Mouse (Mus musculus): ENCODE measurements around the gene Slc45a3.

Gene Slc45a3

GRCm38 (mm10) chr1:131964580-131964979, 1.8 kb downstream of the Slc45a3 start:
- no peak for DNase-seq (ENCODE audit: low read depth, low spot score)

GRCm38 (mm10) chr1:131965818-131966217, 3.1 kb downstream of the Slc45a3 start:
- DNase-seq (ENCODE audit: low read depth, low spot score), result no peak

- DNase-seq (ENCODE audit: low read depth, low spot score), result no peak
Measured at GRCm38 (mm10) chr1:131967336-131967735, 4.6 kb downstream of the Slc45a3 start.

- DNase-seq (ENCODE audit: low read depth, low spot score), result no peak
Measured at GRCm38 (mm10) chr1:131968556-131968955, 5.8 kb downstream of the Slc45a3 start.

- DNase-seq (ENCODE audit: low read depth, low spot score), result no peak
Measured at GRCm38 (mm10) chr1:131968983-131969382, 6.2 kb downstream of the Slc45a3 start.

- no peak for DNase-seq (ENCODE audit: low read depth, low spot score)
Measured at GRCm38 (mm10) chr1:131969825-131970224, 7.1 kb downstream of the Slc45a3 start.

- no peak for DNase-seq (ENCODE audit: low read depth, low spot score)
Measured at GRCm38 (mm10) chr1:131970322-131970660, 7.5 kb downstream of the Slc45a3 start.

GRCm38 (mm10) chr1:131970661-131971520, 8.1 kb downstream of the Slc45a3 start:
- peak; percentile 82 for DNase-seq (ENCODE audit: low read depth, low spot score)

GRCm38 (mm10) chr1:131971771-131972497, 9.2 kb downstream of the Slc45a3 start:
- DNase-seq (ENCODE audit: low read depth, low spot score), result peak; percentile 65

GRCm38 (mm10) chr1:131972498-131973334, 9.9 kb downstream of the Slc45a3 start:
- DNase-seq (ENCODE audit: low read depth, low spot score), result no peak

GRCm38 (mm10) chr1:131973991-131974390, 11.2 kb downstream of the Slc45a3 start:
- DNase-seq (ENCODE audit: low read depth, low spot score), result no peak

- DNase-seq (ENCODE audit: low read depth, low spot score), result no peak
Measured at GRCm38 (mm10) chr1:131976886-131977285, 14.1 kb downstream of the Slc45a3 start.

- no peak for DNase-seq (ENCODE audit: low read depth, low spot score)
Measured at GRCm38 (mm10) chr1:131980471-131980870, 17.7 kb downstream of the Slc45a3 start.

- peak; percentile 86 for DNase-seq (ENCODE audit: low read depth, low spot score)
Measured at GRCm38 (mm10) chr1:131981378-131982013, 18.7 kb downstream of the Slc45a3 start.

- peak; percentile 79 for DNase-seq (ENCODE audit: low read depth, low spot score)
Measured at GRCm38 (mm10) chr1:131982907-131983306, 20.1 kb downstream of the Slc45a3 start.

GRCm38 (mm10) chr1:131983806-131984205, 21.0 kb downstream of the Slc45a3 start:
- DNase-seq (ENCODE audit: low read depth, low spot score), result no peak

GRCm38 (mm10) chr1:131987432-131987831, 24.7 kb downstream of the Slc45a3 start:
- DNase-seq (ENCODE audit: low read depth, low spot score), result no peak

- no peak for DNase-seq (ENCODE audit: low read depth, low spot score)
Measured at GRCm38 (mm10) chr1:131989476-131989875, 26.7 kb downstream of the Slc45a3 start.

GRCm38 (mm10) chr1:131990083-131990760, 27.5 kb downstream of the Slc45a3 start:
- DNase-seq (ENCODE audit: low read depth, low spot score), result no peak

- DNase-seq (ENCODE audit: low read depth, low spot score), result no peak
Measured at GRCm38 (mm10) chr1:131992561-131993001, 29.8 kb downstream of the Slc45a3 start.

All from mesoderm, embryonic 11.5 days (tissue).